Mouse (Mus musculus): Measurements from ENCODE around the gene Olfr183. TPM values are rescaled to one million over a fixed set of nuclear protein-coding genes. Genes with fewer than 3 reads are reported as not detected.

Gene Olfr183
- not detected in 2 replicates for polyA plus RNA-seq (2012; rRNA removed)

DNA sequence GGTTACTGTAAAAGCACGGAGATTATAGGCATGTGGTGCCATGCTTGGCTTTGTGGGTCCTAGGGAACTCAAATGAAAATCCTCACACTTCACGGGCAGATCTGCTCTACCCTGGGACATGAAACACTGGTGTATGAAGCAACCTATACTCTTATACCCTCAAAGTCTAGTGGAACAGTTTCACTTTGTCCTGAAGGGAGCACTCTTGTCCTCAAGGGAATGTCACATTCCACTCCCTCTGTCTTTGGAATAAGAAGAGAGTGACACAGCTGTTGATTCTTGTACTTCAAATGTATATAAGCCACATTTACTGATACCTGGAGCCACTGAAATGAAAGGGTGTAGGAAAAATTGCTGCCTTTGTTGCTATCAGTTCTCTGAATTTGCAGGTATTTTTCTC lies at the start of gene Olfr183:
Gene Olfr183 (plus strand): TSS at position 301 of the 400 bp plus-strand sequence.

DNA sequence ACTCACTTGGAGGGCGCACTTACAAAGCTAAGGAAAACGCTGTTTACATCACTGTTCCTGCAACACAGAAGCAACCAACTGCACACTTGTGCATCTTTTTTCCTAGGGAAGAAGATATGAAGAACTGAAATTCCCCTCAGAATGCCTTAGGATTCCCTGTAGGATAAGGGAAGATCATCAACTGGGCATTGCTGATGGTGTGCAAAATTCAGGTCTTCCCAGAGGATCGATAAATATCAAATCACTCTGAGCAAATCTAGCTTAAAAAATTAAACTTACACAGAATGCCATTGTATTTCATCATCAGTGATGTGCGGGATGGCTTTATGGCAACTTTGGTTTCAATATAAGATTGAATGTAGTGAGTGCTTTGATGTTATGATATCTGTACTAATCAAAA lies 35.0 kb downstream of the Olfr183 start, which contains the start of gene Olfr186:
Gene Olfr186 (minus strand): TSS at position 101 of the 400 bp plus-strand sequence.

DNA sequence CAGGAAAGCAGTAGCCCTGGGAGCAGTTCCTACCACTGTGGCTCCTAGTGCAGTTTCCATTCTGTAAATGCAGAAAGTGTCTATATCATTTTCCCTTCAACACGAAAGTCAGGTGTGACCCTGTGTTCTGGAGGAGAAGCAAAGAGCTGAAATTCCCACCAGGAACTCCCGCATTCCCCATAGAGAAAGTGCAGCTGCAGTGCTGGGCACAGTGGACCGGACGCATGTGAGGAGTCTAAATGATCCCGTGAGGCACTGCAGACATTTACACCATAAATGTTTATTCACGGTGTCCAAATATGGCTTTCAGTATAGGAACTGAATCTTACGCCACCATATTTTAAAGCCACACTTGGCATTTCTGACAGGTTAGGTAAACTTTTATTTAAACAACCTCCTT lies 44.6 kb downstream of the Olfr183 start, which contains the start of gene Olfr187:
Gene Olfr187 (minus strand): TSS at position 58 of the 400 bp plus-strand sequence.

Other genes starting within 250 kb of the Olfr183 start
- gene Olfr172, start 232.2 kb upstream of the Olfr183 start, polyA plus RNA-seq (2012; rRNA removed): not detected in 2 replicates
- gene Olfr173, start 195.1 kb upstream of the Olfr183 start, polyA plus RNA-seq (2012; rRNA removed): not detected in 2 replicates
- gene Olfr175-ps1, start 168.6 kb upstream of the Olfr183 start, polyA plus RNA-seq (2012; rRNA removed): not detected in 2 replicates
- not detected in 2 replicates for gene Olfr177, start 120.6 kb upstream of the Olfr183 start, polyA plus RNA-seq (2012; rRNA removed)
- not detected in 2 replicates for gene Olfr178, start 103.3 kb upstream of the Olfr183 start, polyA plus RNA-seq (2012; rRNA removed)
- not detected in 2 replicates for gene Olfr181, start 66.6 kb upstream of the Olfr183 start, polyA plus RNA-seq (2012; rRNA removed)
- gene Olfr180, start 66.0 kb upstream of the Olfr183 start, polyA plus RNA-seq (2012; rRNA removed): not detected in 2 replicates
- not detected in 2 replicates for gene Olfr186, start 34.9 kb downstream of the Olfr183 start, polyA plus RNA-seq (2012; rRNA removed)
- not detected in 2 replicates for gene Olfr187, start 44.4 kb downstream of the Olfr183 start, polyA plus RNA-seq (2012; rRNA removed)
- gene Olfr190, start 82.6 kb downstream of the Olfr183 start, polyA plus RNA-seq (2012; rRNA removed): not detected in 2 replicates
- gene Olfr191, start 94.5 kb downstream of the Olfr183 start, polyA plus RNA-seq (2012; rRNA removed): not detected in 2 replicates
- not detected in 2 replicates for gene Olfr193, start 116.5 kb downstream of the Olfr183 start, polyA plus RNA-seq (2012; rRNA removed)
- not detected in 2 replicates for gene Olfr194, start 125.7 kb downstream of the Olfr183 start, polyA plus RNA-seq (2012; rRNA removed)
- gene Olfr195, start 151.7 kb downstream of the Olfr183 start, polyA plus RNA-seq (2012; rRNA removed): not detected in 2 replicates
- not detected in 2 replicates for gene Olfr196, start 175.1 kb downstream of the Olfr183 start, polyA plus RNA-seq (2012; rRNA removed)
- not detected in 2 replicates for gene Olfr198, start 208.2 kb downstream of the Olfr183 start, polyA plus RNA-seq (2012; rRNA removed)
- gene Olfr199, start 224.4 kb downstream of the Olfr183 start, polyA plus RNA-seq (2012; rRNA removed): not detected in 2 replicates

Measured in stomach, adult 2 months (tissue).